Mouse (Mus musculus) neural tube, embryonic 11.5 days (tissue): ENCODE measurements around the gene Tprg. TPM values are rescaled to one million over a fixed set of nuclear protein-coding genes. Genes with fewer than 3 reads are reported as not detected.

Experiments
- ATAC-seq: fragments of 200-750 bp; cut with Nextera tagmentation; 2 replicates; pipeline ENCODE4 v1.8.0; 2017; ENCODE audit warnings: moderate number of reproducible peaks, mild to moderate bottlenecking, moderate TSS enrichment, moderate library complexity; ENCODE audit not compliant: insufficient read depth, low FRiP score, low TSS enrichment
- DNase-seq: peaks from one replicate; pipeline ENCODE4 v3.0.0-alpha.2; 2015; ENCODE audit warnings: low spot score
- H3K27ac ChIP-seq: fragments of 300-500 bp; sonication (generic); 2 replicates; pipeline ENCODE4 v1.5.1; 2014; ENCODE audit warnings: low read depth, mild to moderate bottlenecking, low read length
- H3K27me3 ChIP-seq: fragments of 300-500 bp; sonication (generic); 2 replicates; pipeline ENCODE4 v1.6.1; 2014; ENCODE audit warnings: mild to moderate bottlenecking, low read length, mixed read lengths; ENCODE audit not compliant: control insufficient read depth, insufficient read depth
- H3K36me3 ChIP-seq: fragments of 300-500 bp; sonication (generic); 2 replicates; pipeline ENCODE4 v1.6.1; 2014; ENCODE audit warnings: mild to moderate bottlenecking, low read length, moderate library complexity, mixed read lengths; ENCODE audit not compliant: control insufficient read depth, insufficient read depth
- H3K4me1 ChIP-seq: fragments of 300-500 bp; sonication (generic); 2 replicates; pipeline ENCODE4 v1.6.1; 2014; ENCODE audit warnings: low read length, mixed read lengths; ENCODE audit not compliant: control insufficient read depth, insufficient read depth
- H3K4me2 ChIP-seq: fragments of 300-500 bp; sonication (generic); 2 replicates; pipeline ENCODE4 v1.6.1; 2014; ENCODE audit warnings: low read depth, mild to moderate bottlenecking, moderate library complexity
- H3K4me3 ChIP-seq: fragments of 300-500 bp; sonication (generic); 2 replicates; pipeline ENCODE4 v1.5.1; 2014; ENCODE audit warnings: low read depth, low read length
- H3K9ac ChIP-seq: fragments of 300-500 bp; sonication (generic); 2 replicates; pipeline ENCODE4 v1.6.1; 2014; ENCODE audit warnings: mild to moderate bottlenecking, low read length
- H3K9me3 ChIP-seq: fragments of 300-500 bp; sonication (generic); 2 replicates; pipeline ENCODE4 v1.6.1; 2016; ENCODE audit warnings: low read length; ENCODE audit not compliant: control insufficient read depth
- WGBS: fragments of 180-500 bp; shearing (Covaris S2); extraction: QIAGEN DNeasy Blood & Tissue Kit; methylation state at CpG from one replicate; pipeline ENCODE4 v1.1.7; 2014; 5-methylcytosine and 5-hydroxymethylcytosine counted together
- polyA plus RNA-seq: library from polyadenylated mRNA; unstranded; fragments of >200 nt; fragmentation: Nextera tagmentation; extraction: Ambion mirVana; gene quantifications from 2 replicates; pipeline ENCODE4 v1.2.1, GENCODE M21; 2014

Gene Tprg
- polyA plus RNA-seq, 1 experiment from 2014 or later = not detected

GRCm38 (mm10) chr16:25407204-25407886 is 120.7 kb downstream of the Tprg start:
- H3K4me1 ChIP-seq = 0 out of 2 replicates have a peak, but pooled peaks cover 3% of the 10 kb centered on the region
- no peaks in the 10 kb centered on the region for H3K27me3 ChIP-seq
- H3K4me2 ChIP-seq = no peak overlapping the region
- H3K4me3 ChIP-seq = no peak overlapping the region
- no peak overlapping the region for H3K9ac ChIP-seq
- no peaks in the 10 kb centered on the region for H3K36me3 ChIP-seq
- peak; percentile 13 for DNase-seq
- peak; percentile 77 for ATAC-seq
- 43% methylated on average over 8 of the region's 8 CpGs for WGBS
- H3K27ac ChIP-seq = no peak overlapping the region
- no peaks in the 10 kb centered on the region for H3K9me3 ChIP-seq

- no peak overlapping the region for H3K4me3 ChIP-seq
- no peaks in the 10 kb centered on the region for H3K27me3 ChIP-seq
- 0 out of 2 replicates have a peak, but pooled peaks cover 3% of the 10 kb centered on the region for H3K4me1 ChIP-seq
- no peaks in the 10 kb centered on the region for H3K9me3 ChIP-seq
- no peaks in the 10 kb centered on the region for H3K36me3 ChIP-seq
- 85% methylated on average over 6 of the region's 6 CpGs for WGBS
- no peak overlapping the region; the same call in 1 of the 2 replicates for H3K27ac ChIP-seq
- no peak overlapping the region for H3K9ac ChIP-seq
- H3K4me2 ChIP-seq = no peak overlapping the region
- no peak for DNase-seq
- no peak for ATAC-seq
These were observed 121.4 kb downstream of the Tprg start for GRCm38 (mm10) chr16:25408032-25408431.

- DNase-seq = no peak
These were observed 124.7 kb downstream of the Tprg start for GRCm38 (mm10) chr16:25411307-25411706.

GRCm38 (mm10) chr16:25413885-25414284 is 127.3 kb downstream of the Tprg start:
- Histone ChIP-seq H3K4me1 (no peaks in the 10 kb centered on the region), H3K27ac (no peak overlapping the region), H3K4me2 (no peak overlapping the region), H3K4me3 (no peak overlapping the region), H3K9me3 (no peaks in the 10 kb centered on the region), H3K9ac (no peak overlapping the region), H3K36me3 (no peaks in the 10 kb centered on the region), H3K27me3 (no peaks in the 10 kb centered on the region)
- ATAC-seq (no peak), DNase-seq (no peak)
- WGBS = 81% methylated on average over 1 of the region's 1 CpGs

More at GRCm38 (mm10) chr16:25411307-25411706, 124.7 kb downstream of the Tprg start:
- Histone ChIP-seq H3K9me3 (no peaks in the 10 kb centered on the region), H3K27me3 (no peaks in the 10 kb centered on the region), H3K27ac (no peak overlapping the region), H3K9ac (no peak overlapping the region), H3K36me3 (no peaks in the 10 kb centered on the region), H3K4me2 (no peak overlapping the region), H3K4me3 (no peak overlapping the region), H3K4me1 (0 out of 2 replicates have a peak, but pooled peaks cover 3% of the 10 kb centered on the region)
- ATAC-seq = no peak
- WGBS = 80% methylated on average over 3 of the region's 3 CpGs

GRCm38 (mm10) chr16:25415186-25415585 is 128.6 kb downstream of the Tprg start:
- H3K9ac ChIP-seq = no peak overlapping the region
- no peak overlapping the region for H3K4me2 ChIP-seq
- H3K9me3 ChIP-seq = no peaks in the 10 kb centered on the region
- DNase-seq = no peak
- no peaks in the 10 kb centered on the region for H3K27me3 ChIP-seq
- H3K4me1 ChIP-seq = no peaks in the 10 kb centered on the region
- H3K4me3 ChIP-seq = no peak overlapping the region
- no peak for ATAC-seq
- H3K36me3 ChIP-seq = no peaks in the 10 kb centered on the region
- H3K27ac ChIP-seq = no peak overlapping the region

- Histone ChIP-seq H3K36me3 (no peaks in the 10 kb centered on the region), H3K4me1 (no peaks in the 10 kb centered on the region), H3K9ac (no peak overlapping the region), H3K4me2 (no peak overlapping the region), H3K27me3 (no peaks in the 10 kb centered on the region), H3K9me3 (no peaks in the 10 kb centered on the region), H3K27ac (no peak overlapping the region), H3K4me3 (no peak overlapping the region)
- ATAC-seq (no peak), DNase-seq (no peak)
- WGBS = 53% methylated on average over 11 of the region's 11 CpGs
These were observed 131.4 kb downstream of the Tprg start for GRCm38 (mm10) chr16:25417875-25418630.

GRCm38 (mm10) chr16:25422997-25423396 is 136.4 kb downstream of the Tprg start:
- Histone ChIP-seq H3K9ac (no peak overlapping the region), H3K4me1 (no peaks in the 10 kb centered on the region), H3K4me3 (no peak overlapping the region), H3K27me3 (no peaks in the 10 kb centered on the region), H3K4me2 (no peak overlapping the region), H3K27ac (no peak overlapping the region), H3K36me3 (no peaks in the 10 kb centered on the region), H3K9me3 (no peaks in the 10 kb centered on the region)
- WGBS = 83% methylated on average over 4 of the region's 4 CpGs
- DNase-seq = no peak
- ATAC-seq = no peak

GRCm38 (mm10) chr16:25424001-25424400 is 137.4 kb downstream of the Tprg start:
- no peaks in the 10 kb centered on the region for H3K27me3 ChIP-seq
- H3K9ac ChIP-seq = no peak overlapping the region
- H3K36me3 ChIP-seq = no peaks in the 10 kb centered on the region
- 88% methylated on average over 4 of the region's 4 CpGs for WGBS
- DNase-seq (no peak), ATAC-seq (no peak)
- H3K9me3 ChIP-seq = no peaks in the 10 kb centered on the region
- no peaks in the 10 kb centered on the region for H3K4me1 ChIP-seq
- H3K27ac ChIP-seq = no peak overlapping the region
- H3K4me3 ChIP-seq = no peak overlapping the region
- H3K4me2 ChIP-seq = no peak overlapping the region

GRCm38 (mm10) chr16:25424915-25425314 is 138.3 kb downstream of the Tprg start:
- no peak overlapping the region for H3K27ac ChIP-seq
- no peak overlapping the region for H3K9ac ChIP-seq
- DNase-seq (no peak), ATAC-seq (no peak)
- no peak overlapping the region for H3K4me3 ChIP-seq
- WGBS = 66% methylated on average over 9 of the region's 9 CpGs
- no peaks in the 10 kb centered on the region for H3K27me3 ChIP-seq
- no peak overlapping the region for H3K4me2 ChIP-seq
- no peaks in the 10 kb centered on the region for H3K9me3 ChIP-seq
- H3K4me1 ChIP-seq = no peaks in the 10 kb centered on the region
- H3K36me3 ChIP-seq = no peaks in the 10 kb centered on the region
